Mouse (Mus musculus) ovary, postnatal 14 days (tissue): ENCODE results near the gene Cyb5d1.
"Not testable (repeated sequence)": the region's sequence is repeated elsewhere in the genome, so short reads cannot be mapped to it uniquely, and the experiment has no call there.

Source experiments
- DNase-seq: peaks from one replicate; pipeline ENCODE4 v3.0.0; 2022; ENCODE audit warnings: low spot score

Gene Cyb5d1

GRCm38 (mm10) chr11:69403691-69404594, 8.5 kb upstream of the Cyb5d1 start:
- no peak for DNase-seq

- no peak for DNase-seq
These were observed 6.6 kb upstream of the Cyb5d1 start for GRCm38 (mm10) chr11:69401987-69402386.

DNA sequence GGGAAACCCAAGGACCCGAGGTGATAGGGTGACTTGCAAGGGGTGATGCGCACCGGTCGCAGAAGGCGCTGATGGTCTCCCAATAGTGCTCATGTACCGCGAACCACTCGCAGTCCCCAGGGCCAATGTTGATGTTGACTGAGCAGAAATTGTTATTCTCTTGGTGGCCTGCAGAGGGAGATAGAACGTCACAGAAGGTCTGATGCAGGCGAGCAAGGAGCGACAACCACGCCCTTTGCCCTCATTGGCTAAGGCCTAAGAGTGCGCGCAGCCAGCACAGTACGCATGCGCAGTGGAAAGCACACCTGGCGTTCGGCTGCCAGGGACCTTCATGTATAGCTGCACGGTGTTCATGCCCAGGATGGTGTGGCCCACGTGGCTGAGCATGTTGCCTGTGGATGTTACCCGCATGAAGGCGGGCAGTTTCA, 5.8 kb upstream of the Cyb5d1 start:
- DNase-seq = peak; percentile 76

DNA sequence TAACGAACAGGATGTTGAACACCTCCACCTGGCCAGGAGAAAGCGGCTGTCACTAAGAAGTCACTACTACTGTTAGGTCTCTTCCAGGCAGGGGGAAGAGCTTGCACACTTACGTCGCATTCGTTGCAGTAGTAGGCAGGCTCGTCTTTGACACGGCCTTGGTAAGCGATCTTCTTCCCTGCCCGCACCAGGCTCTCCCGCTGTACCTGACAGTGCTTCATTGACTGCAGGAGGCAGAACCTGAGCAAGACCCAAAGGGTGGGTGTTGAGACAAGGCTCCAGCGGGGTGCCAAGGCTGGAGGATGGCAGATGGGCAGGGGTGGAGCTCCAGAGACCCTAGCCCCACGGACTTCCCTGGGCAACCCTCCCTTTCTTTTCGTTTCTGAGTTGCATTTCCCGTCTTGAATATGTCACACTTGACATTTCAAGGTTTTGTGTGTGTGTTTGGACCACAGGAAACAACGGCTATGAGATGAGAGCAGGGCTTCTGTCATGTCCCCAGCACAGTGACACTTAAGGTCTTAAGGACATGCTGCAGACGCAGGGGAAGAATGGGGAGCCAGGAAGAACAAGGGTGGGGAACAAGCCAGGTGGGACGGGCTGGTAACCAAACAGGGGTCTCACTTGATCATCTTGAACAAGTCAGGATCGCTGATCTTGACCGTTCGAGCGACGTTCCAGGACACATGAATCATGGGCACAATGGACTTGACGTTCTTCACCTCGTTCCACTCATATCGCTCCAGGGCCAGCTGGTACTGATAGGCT, 4.8 kb upstream of the Cyb5d1 start:
- no peak for DNase-seq

DNA sequence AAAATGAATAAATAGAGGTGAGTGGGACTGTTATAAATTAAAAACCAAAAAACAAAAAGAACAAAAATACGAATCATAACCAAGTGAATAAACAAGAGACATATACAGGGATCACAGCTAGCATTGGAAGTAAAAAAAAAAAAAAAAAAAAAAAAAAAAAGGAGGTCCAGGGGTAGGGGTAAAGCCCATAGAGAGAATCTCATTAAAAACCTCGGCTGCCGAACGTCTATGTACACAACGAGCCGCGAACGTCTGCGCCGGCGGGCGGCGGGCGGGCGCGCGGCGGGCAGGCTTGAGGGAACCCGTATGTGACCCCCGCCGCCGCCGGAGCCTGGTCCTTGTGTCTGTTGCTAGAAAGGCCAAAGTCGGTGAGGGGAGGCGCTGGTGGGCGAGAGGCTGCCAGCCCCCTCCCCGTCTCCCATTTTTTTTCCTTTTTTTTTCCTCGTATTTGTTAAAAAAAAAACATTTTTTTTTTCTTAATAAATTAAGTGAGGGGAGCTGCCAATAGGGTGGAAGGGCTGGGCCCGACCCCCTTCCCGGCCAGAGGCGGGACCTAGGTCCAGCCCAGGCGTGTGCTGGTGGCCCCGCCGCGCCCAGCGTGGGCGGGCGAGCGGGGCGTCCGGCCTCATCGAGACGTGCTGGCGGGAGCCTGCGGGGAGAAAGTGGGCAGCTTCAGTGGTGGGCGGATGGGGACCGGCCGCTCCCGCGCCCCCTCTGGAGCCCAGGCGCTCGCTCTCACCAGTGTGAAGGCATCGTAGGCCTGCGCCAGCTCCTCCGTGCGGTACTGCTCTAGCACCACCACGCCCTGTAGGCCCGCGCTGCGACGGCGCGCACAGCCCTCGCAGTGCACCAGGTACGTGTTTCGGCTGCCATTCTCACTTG, 4.0 kb upstream of the Cyb5d1 start:
- no peak for DNase-seq

GRCm38 (mm10) chr11:69398486-69399200, 3.2 kb upstream of the Cyb5d1 start:
- no peak for DNase-seq

DNA sequence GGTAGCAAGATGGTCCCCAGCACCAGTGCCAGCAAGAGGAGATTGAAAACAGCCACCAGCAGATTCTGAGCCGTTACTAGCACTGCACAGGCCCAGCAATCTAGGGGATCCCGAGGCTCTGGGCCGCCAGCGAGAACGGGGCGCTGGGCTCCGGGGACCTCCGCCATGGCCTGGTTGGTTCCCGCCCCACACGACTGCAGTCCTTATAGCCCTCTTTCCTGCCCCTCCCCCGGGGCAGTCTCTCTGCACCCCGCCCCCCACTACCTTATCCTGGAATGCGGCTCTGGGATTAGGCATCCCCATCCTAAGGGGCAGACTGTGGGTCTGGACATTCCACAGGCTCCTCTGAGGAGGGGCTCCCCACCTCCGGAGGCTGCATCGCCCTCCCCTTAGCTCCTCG, 2.6 kb upstream of the Cyb5d1 start, which contains the start of gene Tmem88:
Gene Tmem88, minus strand, starts transcription at position 176 of the 400 bp plus-strand sequence.
- DNase-seq = no peak

DNA sequence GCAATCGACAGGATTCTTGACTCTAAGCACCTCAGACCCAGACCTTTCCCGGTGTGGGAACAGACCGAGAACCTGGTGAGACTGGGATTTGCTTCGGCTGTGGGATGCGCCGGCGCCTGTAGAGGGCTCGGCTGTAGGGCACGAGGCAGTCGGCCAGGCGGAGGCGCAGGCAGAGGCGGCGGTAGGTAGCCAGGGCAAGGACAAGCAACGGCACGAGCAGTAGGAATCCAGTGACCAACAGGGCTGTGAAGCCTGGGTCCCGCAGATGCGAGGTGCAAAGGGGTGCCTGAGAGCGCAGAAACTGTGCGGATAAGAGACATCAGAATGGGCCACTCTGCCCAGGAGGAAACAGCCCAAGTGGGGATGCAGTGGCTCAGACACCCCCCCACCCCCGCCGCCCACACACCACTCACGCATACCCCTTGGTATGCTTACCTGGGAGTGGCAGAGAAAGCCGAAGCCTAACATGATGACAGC, 2.2 kb upstream of the Cyb5d1 start:
- no peak for DNase-seq

DNA sequence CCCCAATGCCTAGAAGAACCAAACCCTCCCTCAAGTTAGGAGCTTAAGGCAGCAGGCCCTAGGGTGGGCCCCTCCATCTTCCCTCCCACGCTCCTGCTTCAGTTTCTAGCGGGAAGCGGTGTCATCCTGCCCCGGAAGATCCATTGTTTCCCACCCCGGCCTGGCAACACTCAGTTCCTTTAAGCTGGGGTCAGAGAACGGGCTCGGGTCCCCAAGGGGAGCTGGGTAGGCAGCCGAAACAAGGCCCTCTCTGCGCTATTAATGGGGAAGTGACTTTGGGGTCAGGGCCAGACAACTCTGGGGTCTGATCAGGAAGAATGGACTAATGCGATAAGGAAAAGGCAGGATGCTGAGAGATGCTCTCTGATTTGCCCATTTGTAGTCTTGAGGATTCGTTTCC, 1.3 kb upstream of the Cyb5d1 start:
- no peak for DNase-seq

DNA sequence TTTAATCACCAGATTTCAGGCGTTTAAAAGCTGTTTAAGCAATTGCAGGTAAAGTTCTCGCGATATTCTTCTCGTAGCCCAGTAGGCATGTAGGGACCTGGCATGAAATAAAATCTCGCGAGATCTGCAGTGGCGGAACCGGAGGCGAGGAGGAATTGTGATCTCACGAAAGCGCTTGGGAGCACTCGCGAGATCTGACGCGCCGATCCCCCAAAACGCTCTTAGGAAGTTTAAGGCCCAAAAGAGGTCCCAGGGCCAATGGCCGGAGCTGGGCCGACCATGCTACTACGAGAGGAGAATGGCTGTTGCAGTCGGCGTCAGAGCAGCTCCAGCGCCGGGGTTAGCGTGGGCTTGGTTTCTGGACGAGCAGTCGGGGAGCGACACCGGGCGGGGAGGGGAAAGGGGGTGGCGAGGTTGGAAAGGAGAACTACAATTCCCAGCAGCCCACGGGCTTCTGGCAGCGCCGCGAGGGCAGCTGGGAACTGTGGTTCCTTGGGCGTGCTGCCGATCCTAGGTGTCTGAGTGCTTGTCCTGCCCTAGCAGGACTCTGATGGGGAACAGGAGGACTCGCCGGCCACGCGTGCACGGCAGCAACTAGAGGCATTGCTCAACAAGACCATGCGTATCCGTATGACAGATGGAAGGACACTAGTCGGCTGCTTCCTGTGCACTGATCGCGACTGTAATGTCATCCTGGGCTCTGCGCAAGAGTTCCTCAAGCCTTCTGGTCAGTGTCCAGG, 373 bp upstream of the Cyb5d1 start:
- DNase-seq = peak; percentile 86

DNA sequence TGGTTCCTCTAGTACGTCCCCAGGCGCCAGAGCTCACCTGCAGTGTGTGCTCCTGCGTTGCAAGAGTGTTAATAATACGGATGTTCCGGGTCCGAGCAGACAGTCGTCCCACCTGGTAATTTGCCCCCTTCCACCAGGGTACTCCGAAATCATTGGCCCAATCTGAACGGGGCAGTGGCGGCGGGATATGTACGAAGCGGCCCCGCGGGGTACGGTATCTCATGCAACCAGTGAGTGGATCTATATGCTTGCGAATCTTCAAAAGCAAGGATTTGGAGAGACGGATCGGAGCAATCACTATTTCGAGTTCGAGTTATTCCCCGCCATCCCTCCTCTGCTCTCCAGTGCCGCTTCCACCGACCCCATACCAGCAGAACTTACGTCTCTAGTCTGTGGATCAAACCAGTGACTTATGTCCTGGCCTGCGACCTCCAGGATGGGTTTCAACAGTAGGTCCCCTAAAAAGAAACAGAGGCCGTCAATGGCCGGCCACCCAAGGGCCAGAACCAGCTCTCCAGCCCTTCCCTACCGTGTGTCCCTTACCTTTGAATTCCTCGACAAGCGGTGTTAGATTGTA, 752 bp downstream of the Cyb5d1 start:
- not testable (repeated sequence) for DNase-seq

DNA sequence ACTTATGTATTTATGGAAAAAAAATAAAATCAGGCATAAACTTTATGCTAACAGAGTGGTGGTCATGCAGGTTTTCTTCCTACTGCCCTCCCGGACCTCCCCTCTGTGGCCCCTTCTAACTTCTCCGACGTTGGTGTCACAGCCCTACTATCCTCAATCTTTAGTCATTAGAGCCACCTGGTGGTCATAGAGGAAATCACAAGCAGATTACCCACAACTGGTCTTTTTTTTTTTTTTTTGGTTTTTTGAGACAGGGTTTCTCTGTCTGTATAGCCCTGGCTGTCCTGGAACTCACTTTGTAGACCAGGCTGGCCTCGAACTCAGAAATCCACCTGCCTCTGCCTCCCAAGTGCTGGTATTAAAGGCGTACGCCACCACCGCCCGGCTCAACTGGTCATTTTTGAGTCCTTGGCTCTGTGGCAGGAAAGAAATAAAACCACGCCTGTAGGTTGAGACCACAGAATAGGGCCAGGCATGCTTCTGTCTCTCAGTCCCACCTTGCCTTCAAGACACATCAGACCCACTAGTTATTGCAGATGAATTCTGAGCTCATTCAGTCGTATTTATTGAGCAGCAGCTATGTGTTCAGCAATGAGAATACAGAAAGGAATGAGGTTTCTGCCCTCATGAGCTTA, 4.9 kb downstream of the Cyb5d1 start:
- DNase-seq = peak; percentile 74

DNA sequence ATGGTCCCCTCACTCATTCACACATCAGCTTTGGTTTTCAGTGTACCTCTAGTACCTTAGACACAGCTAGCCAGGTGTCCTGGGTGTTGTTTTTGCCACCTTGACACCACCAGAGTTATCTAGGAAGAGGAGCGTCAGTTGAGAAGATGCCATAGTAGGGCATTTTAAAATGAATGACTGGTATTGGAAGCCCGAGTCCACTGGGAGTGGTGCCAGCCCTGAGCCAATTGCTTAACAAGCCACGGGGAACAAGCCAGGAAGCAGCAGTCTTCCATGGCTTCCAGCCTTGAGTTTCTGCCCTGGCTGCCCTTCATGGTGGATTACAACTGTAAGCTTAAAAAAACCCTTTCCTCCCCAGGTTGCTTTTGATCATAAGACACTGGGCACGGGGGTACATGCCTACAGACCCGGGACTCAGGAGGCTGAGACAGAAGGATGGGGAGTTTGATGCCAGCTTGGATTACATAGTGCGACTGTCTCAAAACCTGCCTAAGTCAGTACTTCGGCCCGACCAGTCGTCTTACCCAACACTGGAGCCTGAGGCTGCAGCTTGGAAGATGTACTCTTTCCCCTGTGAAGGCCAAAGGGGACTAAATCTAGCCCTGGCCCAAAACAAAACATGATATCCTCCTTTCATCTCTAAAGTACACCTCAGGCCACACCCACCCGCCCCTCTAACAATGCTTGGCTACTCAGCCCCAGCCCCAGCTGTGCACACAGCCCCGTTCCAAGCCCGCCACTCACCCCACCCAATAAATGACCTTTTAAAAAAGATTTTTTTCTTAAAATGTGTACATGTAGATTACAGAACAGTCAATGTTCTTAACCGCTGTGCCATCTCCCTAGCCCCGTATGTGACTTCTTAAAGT, 5.7 kb downstream of the Cyb5d1 start:
- DNase-seq = peak; percentile 47

- DNase-seq = no peak
These were observed 6.8 kb downstream of the Cyb5d1 start for GRCm38 (mm10) chr11:69388680-69389079.

- DNase-seq = no peak
These were observed 8.7 kb downstream of the Cyb5d1 start for GRCm38 (mm10) chr11:69386758-69387157.

DNA sequence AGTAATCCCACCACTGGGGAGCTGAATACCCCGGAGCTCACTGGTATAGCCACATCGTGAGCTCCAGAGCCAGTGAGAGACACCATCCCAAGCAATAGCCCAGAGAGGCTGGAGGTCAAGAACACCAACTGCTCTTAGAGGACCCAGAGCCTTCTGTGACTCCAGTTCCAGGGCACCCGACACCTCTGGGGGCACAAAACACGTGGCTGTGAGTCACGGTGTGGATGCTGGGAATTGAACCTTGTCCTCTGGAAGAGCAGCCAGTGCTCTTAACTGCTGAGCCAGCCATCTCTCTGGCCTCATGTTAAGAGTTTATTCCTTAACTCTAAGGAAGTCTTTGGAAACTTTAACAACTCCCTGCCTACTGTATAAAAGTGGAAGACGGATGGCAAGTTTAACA, 10.5 kb downstream of the Cyb5d1 start:
- no peak for DNase-seq

GRCm38 (mm10) chr11:69382478-69383105, 12.8 kb downstream of the Cyb5d1 start:
- DNase-seq = no peak

DNA sequence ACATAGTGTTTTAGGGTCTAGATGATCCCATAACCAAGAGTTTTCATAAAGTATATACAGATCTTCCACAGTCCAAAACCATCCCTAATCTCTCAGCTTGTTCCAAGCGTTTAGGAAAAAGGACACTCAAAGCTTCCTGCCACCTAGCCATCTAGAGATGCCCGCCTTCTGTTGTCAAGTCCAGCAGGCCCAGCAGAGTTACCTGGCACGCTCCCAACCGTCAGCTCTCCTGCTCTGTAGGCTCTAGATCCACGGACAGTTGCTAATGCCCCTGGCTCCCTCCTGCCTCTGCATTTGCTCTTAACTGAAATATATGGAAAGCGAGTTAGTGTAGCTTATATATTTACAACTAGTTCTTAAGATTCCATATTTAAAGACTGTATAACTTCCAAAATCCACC, 14.1 kb downstream of the Cyb5d1 start:
- DNase-seq = no peak
